Mouse (Mus musculus) embryonic facial prominence, embryonic 14.5 days (tissue): ENCODE data around the gene Cyp2t4. TPM values are rescaled to one million over a fixed set of nuclear protein-coding genes. Genes with fewer than 3 reads are reported as not detected.

ENCODE experiments used
- ATAC-seq: fragments of 200-750 bp; cut with Nextera tagmentation; 2 replicates; pipeline ENCODE4 v1.8.0; 2017; ENCODE audit warnings: low read depth, moderate number of reproducible peaks, moderate TSS enrichment
- DNase-seq: peaks from one replicate; pipeline ENCODE4 v3.0.0-alpha.2; 2015; ENCODE audit warnings: low spot score
- H3K27ac ChIP-seq: fragments of 300-500 bp; sonication (generic); replicated peaks from 2 replicates; pipeline ENCODE4 v1.5.1; 2014; ENCODE audit warnings: low read depth, mild to moderate bottlenecking, low read length, moderate library complexity
- H3K27me3 ChIP-seq: fragments of 300-500 bp; sonication (generic); replicated peaks from 2 replicates; pipeline ENCODE4 v1.6.1; 2014; ENCODE audit warnings: low read length; ENCODE audit not compliant: control insufficient read depth, insufficient read depth
- H3K36me3 ChIP-seq: fragments of 300-500 bp; sonication (generic); 2 replicates; pipeline ENCODE4 v1.6.1; 2014; ENCODE audit warnings: low read length, mixed read lengths; ENCODE audit not compliant: control insufficient read depth, insufficient read depth
- H3K4me1 ChIP-seq: fragments of 300-500 bp; sonication (generic); 2 replicates; pipeline ENCODE4 v1.6.1; 2014; ENCODE audit warnings: antibody characterized with exemption, low read length; ENCODE audit not compliant: control insufficient read depth, insufficient read depth
- H3K4me2 ChIP-seq: fragments of 300-500 bp; sonication (generic); 2 replicates; pipeline ENCODE4 v1.6.1; 2014; ENCODE audit warnings: low read depth, mild to moderate bottlenecking, low read length, moderate library complexity, mixed read lengths
- H3K4me3 ChIP-seq: fragments of 300-500 bp; sonication (generic); 2 replicates; pipeline ENCODE4 v1.5.1; 2014; ENCODE audit warnings: low read depth, mild to moderate bottlenecking, low read length
- H3K9ac ChIP-seq: fragments of 300-500 bp; sonication (generic); 2 replicates; pipeline ENCODE4 v1.6.1; 2014; ENCODE audit warnings: low read depth, mild to moderate bottlenecking, low read length, moderate library complexity, mixed read lengths
- H3K9me3 ChIP-seq: fragments of 300-500 bp; sonication (generic); 2 replicates; pipeline ENCODE4 v1.6.1; 2016; ENCODE audit warnings: low read length; ENCODE audit not compliant: control insufficient read depth
- WGBS: fragments of 180-500 bp; shearing (Covaris S2); extraction: QIAGEN DNeasy Blood & Tissue Kit; methylation state at CpG from one replicate; pipeline ENCODE4 v1.1.7; 2014; 5-methylcytosine and 5-hydroxymethylcytosine counted together
- polyA plus RNA-seq: library from polyadenylated mRNA; unstranded; fragments of >200 nt; fragmentation: Nextera tagmentation; extraction: Ambion mirVana; gene quantifications from 2 replicates; pipeline ENCODE4 v1.2.1, GENCODE M21; 2014

The Cyp2t4 gene
- polyA plus RNA-seq, 1 experiment from 2014 or later: 1.0 TPM

GRCm38 (mm10) chr7:27128162-27128561, 25.4 kb upstream of the Cyp2t4 start:
- no peak overlapping the region for H3K9ac ChIP-seq
- H3K27me3 ChIP-seq: no peaks in the 10 kb centered on the region
- no peaks in the 10 kb centered on the region for H3K36me3 ChIP-seq
- no peak overlapping the region for H3K27ac ChIP-seq
- H3K4me2 ChIP-seq: no peak overlapping the region
- WGBS: 35% methylated on average over 3 of the region's 3 CpGs
- no peak overlapping the region for H3K4me3 ChIP-seq
- ATAC-seq: peak; percentile 69; the same call in 1 of the 2 replicates
- peak; percentile 60 for DNase-seq
- no peaks in the 10 kb centered on the region for H3K9me3 ChIP-seq
- no peaks in the 10 kb centered on the region for H3K4me1 ChIP-seq

- no peak overlapping the region for H3K4me3 ChIP-seq
Observed at GRCm38 (mm10) chr7:27128946-27129345, 24.6 kb upstream of the Cyp2t4 start.

GRCm38 (mm10) chr7:27129811-27130210, 23.7 kb upstream of the Cyp2t4 start:
- ATAC-seq: no peak
- H3K9ac ChIP-seq: no peak overlapping the region
- DNase-seq: no peak
- H3K27ac ChIP-seq: no peak overlapping the region
- no peak overlapping the region for H3K4me3 ChIP-seq
- H3K27me3 ChIP-seq: no peaks in the 10 kb centered on the region
- no peak overlapping the region for H3K4me2 ChIP-seq
- no peaks in the 10 kb centered on the region for H3K4me1 ChIP-seq
- no peaks in the 10 kb centered on the region for H3K36me3 ChIP-seq
- WGBS: 85% methylated on average over 12 of the region's 12 CpGs
- no peaks in the 10 kb centered on the region for H3K9me3 ChIP-seq

More at GRCm38 (mm10) chr7:27128946-27129345, 24.6 kb upstream of the Cyp2t4 start:
- no peak for DNase-seq
- H3K36me3 ChIP-seq: no peaks in the 10 kb centered on the region
- 84% methylated on average over 13 of the region's 13 CpGs for WGBS
- H3K4me1 ChIP-seq: no peaks in the 10 kb centered on the region
- no peak overlapping the region for H3K4me2 ChIP-seq
- no peaks in the 10 kb centered on the region for H3K9me3 ChIP-seq
- no peaks in the 10 kb centered on the region for H3K27me3 ChIP-seq
- no peak for ATAC-seq
- no peak overlapping the region for H3K27ac ChIP-seq
- H3K9ac ChIP-seq: no peak overlapping the region

- no peaks in the 10 kb centered on the region for H3K27me3 ChIP-seq
- WGBS: 88% methylated on average over 22 of the region's 22 CpGs
Observed at GRCm38 (mm10) chr7:27130521-27131370, 22.8 kb upstream of the Cyp2t4 start.

GRCm38 (mm10) chr7:27131387-27131786, 22.1 kb upstream of the Cyp2t4 start:
- Histone ChIP-seq H3K4me3 (no peak overlapping the region), H3K4me1 (no peaks in the 10 kb centered on the region)
- WGBS: 65% methylated on average over 2 of the region's 2 CpGs

More at GRCm38 (mm10) chr7:27130521-27131370, 22.8 kb upstream of the Cyp2t4 start:
- H3K4me1 ChIP-seq: no peaks in the 10 kb centered on the region
- no peaks in the 10 kb centered on the region for H3K9me3 ChIP-seq
- no peak overlapping the region for H3K9ac ChIP-seq
- ATAC-seq: no peak
- no peak overlapping the region for H3K4me3 ChIP-seq
- no peak for DNase-seq
- H3K27ac ChIP-seq: no peak overlapping the region
- H3K4me2 ChIP-seq: no peak overlapping the region
- H3K36me3 ChIP-seq: no peaks in the 10 kb centered on the region

GRCm38 (mm10) chr7:27132588-27132987, 20.9 kb upstream of the Cyp2t4 start:
- ATAC-seq (no peak), DNase-seq (peak; percentile 64)
- H3K4me1 ChIP-seq: no peaks in the 10 kb centered on the region
- 15% methylated on average over 10 of the region's 10 CpGs for WGBS
- H3K9me3 ChIP-seq: no peaks in the 10 kb centered on the region
- H3K27me3 ChIP-seq: no peaks in the 10 kb centered on the region
- no peak overlapping the region for H3K4me3 ChIP-seq
- no peaks in the 10 kb centered on the region for H3K36me3 ChIP-seq
- H3K27ac ChIP-seq: no peak overlapping the region
- no peak overlapping the region for H3K4me2 ChIP-seq
- no peak overlapping the region for H3K9ac ChIP-seq

More at GRCm38 (mm10) chr7:27131387-27131786, 22.1 kb upstream of the Cyp2t4 start:
- Histone ChIP-seq H3K9me3 (no peaks in the 10 kb centered on the region), H3K4me2 (no peak overlapping the region), H3K27me3 (no peaks in the 10 kb centered on the region), H3K36me3 (no peaks in the 10 kb centered on the region), H3K9ac (no peak overlapping the region), H3K27ac (no peak overlapping the region)
- DNase-seq (no peak), ATAC-seq (no peak)

- ATAC-seq: no peak
- no peak for DNase-seq
- 65% methylated on average over 12 of the region's 12 CpGs for WGBS
Observed at GRCm38 (mm10) chr7:27133156-27133555, 20.4 kb upstream of the Cyp2t4 start.

GRCm38 (mm10) chr7:27133757-27134156, 19.8 kb upstream of the Cyp2t4 start:
- WGBS: 77% methylated on average over 4 of the region's 4 CpGs
- DNase-seq (no peak), ATAC-seq (no peak)
- Histone ChIP-seq H3K27me3 (no peaks in the 10 kb centered on the region), H3K4me1 (no peaks in the 10 kb centered on the region), H3K4me2 (no peak overlapping the region), H3K4me3 (no peak overlapping the region), H3K36me3 (no peaks in the 10 kb centered on the region), H3K9me3 (no peaks in the 10 kb centered on the region), H3K27ac (no peak overlapping the region), H3K9ac (no peak overlapping the region)

More at GRCm38 (mm10) chr7:27133156-27133555, 20.4 kb upstream of the Cyp2t4 start:
- Histone ChIP-seq H3K9ac (no peak overlapping the region), H3K4me2 (no peak overlapping the region), H3K27me3 (no peaks in the 10 kb centered on the region), H3K4me1 (no peaks in the 10 kb centered on the region), H3K9me3 (no peaks in the 10 kb centered on the region), H3K36me3 (no peaks in the 10 kb centered on the region), H3K27ac (no peak overlapping the region), H3K4me3 (no peak overlapping the region)
